Mouse (Mus musculus): ENCODE data around the gene Fam210b.

GRCm38 (mm10) chr2:172355833-172356232, 10.5 kb downstream of the Fam210b start:
- TF ChIP-seq POLR2AphosphoS5 (IDR thresholded peaks at IDR 0.05; ENCODE audit: insufficient replicate concordance, low read depth, low read length) (no peak), CTCF (IDR thresholded peaks at IDR 0.05; ENCODE audit: low read depth, low read length) (no peak), GATA1 (IDR thresholded peaks at IDR 0.05; ENCODE audit: borderline replicate concordance, low read length) (no peak), TAL1 (conservative IDR thresholded peaks at IDR 0.05; ENCODE audit: low read depth, low read length) (no peak)
